Mouse (Mus musculus) heart, adult 2 months (tissue): Measurements from ENCODE around the gene Lsp1. TPM values are rescaled to one million over a fixed set of nuclear protein-coding genes. Genes with fewer than 3 reads are reported as not detected.

ENCODE experiments used
- DNase-seq, 2 experiments: peaks; one replicate each; pipeline ENCODE4 v3.0.0; 2021
- H3K27ac ChIP-seq: fragments of 200-600 bp; 2 replicates; pipeline ENCODE4 v1.8.1; 2022
- H3K27me3 ChIP-seq: fragments of 200-500 bp; 2 replicates; pipeline ENCODE4 v1.6.1; 2012; ENCODE audit warnings: mild to moderate bottlenecking, low read length, inconsistent platforms, mixed read lengths; ENCODE audit not compliant: control insufficient read depth, insufficient read depth
- H3K36me3 ChIP-seq: fragments of 200-500 bp; 2 replicates; pipeline ENCODE4 v1.6.1; 2012; ENCODE audit warnings: low read length, inconsistent platforms; ENCODE audit not compliant: control insufficient read depth, insufficient read depth
- H3K4me1 ChIP-seq: fragments of 200-500 bp; 2 replicates; pipeline ENCODE4 v1.6.1; 2011; ENCODE audit warnings: low read length; ENCODE audit not compliant: control insufficient read depth, insufficient read depth
- H3K4me3 ChIP-seq: fragments of 200-600 bp; 2 replicates; pipeline ENCODE4 v1.8.1; 2022
- H3K79me2 ChIP-seq: fragments of 200-500 bp; replicated peaks from 2 replicates; pipeline ENCODE4 v1.6.1; 2012; ENCODE audit warnings: mild to moderate bottlenecking, inconsistent platforms, low read length, moderate library complexity, mixed read lengths; ENCODE audit not compliant: control insufficient read depth, insufficient read depth
- H3K9ac ChIP-seq: fragments of 200-500 bp; 2 replicates; pipeline ENCODE4 v1.6.1; 2012; ENCODE audit warnings: low read depth, mild to moderate bottlenecking, control low read depth, inconsistent platforms, low read length, mixed read lengths
- CTCF ChIP-seq: fragments of 200-600 bp; IDR thresholded peaks from 2 replicates; pipeline ENCODE4 v1.8.1; 2022; ENCODE audit warnings: antibody characterized with exemption, mild to moderate bottlenecking, moderate library complexity
- EP300 ChIP-seq: fragments of 200-500 bp; IDR thresholded peaks from 2 replicates; pipeline ENCODE4 v1.6.1; 2011; ENCODE audit warnings: low read depth, low read length, control low read depth; ENCODE audit not compliant: insufficient read depth
- POLR2A ChIP-seq: fragments of 200-500 bp; IDR thresholded peaks from 2 replicates; pipeline ENCODE4 v1.6.1; 2011; ENCODE audit warnings: mild to moderate bottlenecking, low read depth, low read length, control low read depth; ENCODE audit not compliant: insufficient read depth
- WGBS: fragments of 180-500 bp; shearing (Covaris S2); methylation state at CpG from one replicate; pipeline ENCODE4 v1.1.7; 2018; 5-methylcytosine and 5-hydroxymethylcytosine counted together
- intact Hi-C: fragments of 180-260 bp; cut with DNase I; formaldehyde crosslinking; loops from one replicate; pipeline ENCODE4 v1.15.1; 2025
- polyA plus RNA-seq: library from polyadenylated mRNA; depleted of rRNA; stranded (reverse); fragments of >200 nt; gene quantifications from 2 replicates; pipeline ENCODE4 v1.2.3, GENCODE M21; 2012
- total RNA-seq, 2 experiments: library from RNA; stranded (reverse); gene quantifications; 2 replicates each; pipeline ENCODE4 v1.2.3; 2021

The Lsp1 gene
- total and polyA plus RNA-seq, 3 experiments: 28.4 to 96.6 (median 35.0) TPM

DNA sequence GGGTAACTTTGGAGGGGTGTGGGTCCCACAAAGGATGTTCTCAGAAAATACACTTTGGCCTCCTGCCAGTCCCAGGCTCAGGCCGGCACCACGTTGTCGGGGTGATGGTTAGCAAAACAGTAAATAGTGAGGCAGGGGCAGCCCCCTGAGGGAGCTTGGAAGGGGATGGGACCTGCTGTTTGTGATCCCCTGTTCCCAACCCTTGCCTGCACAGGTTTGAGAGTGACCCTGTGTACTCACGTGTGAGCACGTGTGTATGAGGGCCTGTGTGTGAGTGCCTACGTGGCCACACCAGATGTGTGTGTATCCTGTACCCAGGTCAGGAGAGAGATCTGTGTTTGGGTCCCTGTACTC lies 21.6 kb downstream of the Lsp1 start:
- peak in 1 of 2 experiments; percentile 58 for DNase-seq
- intact Hi-C loops: no loop called here

DNA sequence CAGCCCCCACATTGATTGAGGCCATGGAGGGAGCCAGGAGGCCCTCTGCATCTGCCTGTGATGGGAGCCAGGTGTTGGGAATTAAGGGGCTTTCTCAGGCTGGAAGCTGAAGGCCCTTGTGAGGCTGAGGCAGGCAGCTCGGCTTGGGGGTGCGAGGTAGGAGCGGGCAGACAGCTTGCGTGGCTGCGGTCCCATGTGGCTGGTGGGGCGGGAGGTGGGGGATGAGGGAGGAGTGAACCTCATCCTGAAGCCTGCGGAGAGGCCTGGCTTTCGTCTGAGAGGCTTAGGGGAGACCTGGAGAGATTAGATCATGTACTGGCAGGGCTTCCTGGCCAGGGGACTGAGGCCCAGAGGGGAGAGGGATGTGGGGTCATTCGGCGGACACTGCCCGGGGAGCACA lies 22.5 kb downstream of the Lsp1 start:
- intact Hi-C loops: no loop called here
- H3K27me3 ChIP-seq: no peaks in the 10 kb centered on the region
- no peak overlapping the region for H3K4me3 ChIP-seq
- no peaks in the 10 kb centered on the region for H3K79me2 ChIP-seq
- DNase-seq: peak; percentile 58 to 64
- WGBS: 46% methylated on average over 11 of the region's 11 CpGs
- 0 out of 2 replicates have a peak overlapping the region, but pooled peaks have one; percentile 13 for H3K9ac ChIP-seq
- peaks cover 16% of the 10 kb centered on the region for H3K4me1 ChIP-seq
- TF ChIP-seq POLR2A: 0 out of 2 replicates have a peak, but pooled peaks have one; percentile 16
- TF ChIP-seq EP300: no peak
- TF ChIP-seq CTCF: no peak
- no peaks in the 10 kb centered on the region for H3K36me3 ChIP-seq
- H3K27ac ChIP-seq: peak overlapping the region; percentile 84

More for the DNA sequence above, 21.6 kb downstream of the Lsp1 start:
- H3K27ac ChIP-seq: peak overlapping the region; percentile 84
- H3K4me1 ChIP-seq: peaks cover 16% of the 10 kb centered on the region
- no peak overlapping the region for H3K4me3 ChIP-seq
- TF ChIP-seq EP300 (no peak), CTCF (no peak), POLR2A (no peak)
- 36% methylated on average over 6 of the region's 6 CpGs for WGBS
- H3K27me3 ChIP-seq: no peaks in the 10 kb centered on the region
- H3K79me2 ChIP-seq: no peaks in the 10 kb centered on the region
- H3K9ac ChIP-seq: peak overlapping the region; percentile 55
- no peaks in the 10 kb centered on the region for H3K36me3 ChIP-seq

DNA sequence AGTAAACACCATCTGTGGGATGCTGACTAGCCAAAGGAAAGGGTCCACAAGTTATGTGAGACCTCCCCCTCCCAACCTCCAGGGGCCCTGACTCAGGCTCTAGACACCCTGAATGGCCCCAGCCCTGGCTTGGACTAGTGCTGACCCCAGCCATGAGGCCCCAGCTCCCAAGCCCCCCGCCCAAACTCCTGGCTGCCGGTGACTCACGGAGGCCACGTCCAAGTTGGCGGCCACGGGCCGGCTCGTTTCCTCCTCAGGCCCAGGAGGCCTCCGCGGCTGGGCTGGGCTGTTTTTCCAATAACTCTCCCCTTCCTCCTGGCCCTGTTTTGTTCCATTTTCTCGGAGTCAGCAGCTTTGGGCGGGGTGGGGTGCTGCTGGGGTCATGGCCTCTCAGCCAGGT lies 24.2 kb downstream of the Lsp1 start:
- Histone ChIP-seq H3K9ac (no peak overlapping the region), H3K36me3 (no peaks in the 10 kb centered on the region), H3K4me3 (no peak overlapping the region), H3K4me1 (peaks cover 16% of the 10 kb centered on the region), H3K79me2 (no peaks in the 10 kb centered on the region), H3K27me3 (no peaks in the 10 kb centered on the region), H3K27ac (peak overlapping the region; percentile 84)
- WGBS: 34% methylated on average over 12 of the region's 12 CpGs
- no peak for TF ChIP-seq EP300
- no peak for TF ChIP-seq CTCF
- no peak for TF ChIP-seq POLR2A
- DNase-seq: peak; percentile 77 to 84
- intact Hi-C loops: no loop called here

DNA sequence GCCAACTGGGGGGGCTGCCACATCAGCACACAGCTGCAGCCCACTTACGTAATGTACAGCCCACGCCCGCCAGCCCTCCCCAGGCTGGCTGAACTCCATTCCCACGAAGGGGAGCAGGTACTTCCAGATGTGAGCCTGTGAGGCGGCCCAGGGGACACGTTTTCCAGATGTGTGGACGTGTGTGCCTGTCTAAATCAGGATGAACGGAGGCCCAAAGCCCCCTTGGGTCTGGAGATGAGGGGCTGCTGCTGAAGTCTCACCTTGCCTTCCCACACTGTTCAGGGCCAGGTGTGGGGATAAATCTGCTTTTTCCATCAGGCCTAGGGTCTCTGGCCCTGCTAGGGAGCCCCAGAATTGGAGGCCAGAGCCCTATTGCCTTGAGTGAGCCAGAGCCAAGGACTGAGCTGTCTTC lies 26.1 kb downstream of the Lsp1 start:
- H3K36me3 ChIP-seq: no peaks in the 10 kb centered on the region
- intact Hi-C loops: no loop called here
- peaks cover 16% of the 10 kb centered on the region for H3K4me1 ChIP-seq

DNA sequence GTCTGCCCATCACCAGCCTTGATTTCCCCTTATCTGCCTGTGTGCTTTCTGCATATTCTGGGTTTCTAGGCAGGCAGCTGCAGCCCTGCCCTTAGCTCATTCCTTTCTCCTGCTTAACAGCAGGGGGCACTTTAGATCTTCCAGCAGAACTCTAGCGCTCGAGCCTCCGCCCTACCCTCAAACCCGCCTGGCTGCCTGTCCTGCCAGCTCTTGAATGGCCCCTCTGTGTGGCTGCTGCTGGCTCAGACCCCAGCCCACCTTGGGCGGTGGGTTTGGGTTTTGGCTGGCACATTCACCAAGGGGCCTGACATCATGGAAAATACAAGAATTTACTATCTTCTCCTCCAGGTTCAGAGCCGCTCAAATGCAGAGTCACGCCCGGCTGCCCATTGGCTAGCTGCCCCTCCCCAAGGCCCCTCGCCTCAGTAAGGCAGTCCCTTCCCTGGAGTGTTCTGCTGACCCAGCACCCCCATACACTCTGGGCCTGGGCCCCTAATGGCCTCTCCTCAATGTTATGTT lies 26.8 kb downstream of the Lsp1 start:
- intact Hi-C loops: no loop called here
- 57% methylated on average over 9 of the region's 9 CpGs for whole genome bisulfite sequencing
- peak; percentile 33 to 40 for DNase-seq
- H3K27me3 ChIP-seq: no peaks in the 10 kb centered on the region
- no peaks in the 10 kb centered on the region for H3K36me3 ChIP-seq
- H3K27ac ChIP-seq: peak overlapping the region; percentile 49
- no peak for TF ChIP-seq POLR2A
- peak; percentile 61 for TF ChIP-seq CTCF
- TF ChIP-seq EP300: no peak
- H3K9ac ChIP-seq: no peak overlapping the region
- peaks cover 12% of the 10 kb centered on the region for H3K4me1 ChIP-seq
- H3K4me3 ChIP-seq: no peak overlapping the region
- no peaks in the 10 kb centered on the region for H3K79me2 ChIP-seq

More for the DNA sequence above, 26.1 kb downstream of the Lsp1 start:
- no peaks in the 10 kb centered on the region for H3K27me3 ChIP-seq
- H3K79me2 ChIP-seq: no peaks in the 10 kb centered on the region
- H3K9ac ChIP-seq: no peak overlapping the region
- TF ChIP-seq CTCF (no peak), EP300 (no peak)
- no peak overlapping the region for H3K4me3 ChIP-seq
- DNase-seq: peak; percentile 37 to 45
- WGBS: 82% methylated on average over 8 of the region's 8 CpGs
- H3K27ac ChIP-seq: peak overlapping the region; percentile 49

DNA sequence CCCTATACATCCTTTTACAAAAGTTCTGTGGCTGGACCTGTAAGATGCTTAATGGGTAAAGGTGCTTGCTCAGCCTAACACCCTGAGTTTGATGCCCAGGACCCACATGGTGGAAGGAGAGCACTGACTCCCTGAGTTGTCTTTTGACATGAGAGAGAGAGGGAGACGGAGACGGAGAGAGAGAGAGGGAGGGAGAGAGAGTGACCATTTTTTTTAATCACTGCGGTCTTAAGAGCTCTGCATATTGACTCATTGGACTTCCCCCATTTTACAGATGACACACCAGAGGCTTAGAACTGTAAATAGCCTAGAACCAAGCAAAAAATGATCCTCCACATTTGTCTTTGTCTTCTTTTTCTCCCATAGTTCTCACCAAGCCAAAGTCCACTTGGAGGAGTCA lies 27.4 kb downstream of the Lsp1 start:
- Histone ChIP-seq H3K27me3 (no peaks in the 10 kb centered on the region), H3K36me3 (no peaks in the 10 kb centered on the region), H3K4me3 (no peak overlapping the region), H3K9ac (no peak overlapping the region), H3K27ac (no peak overlapping the region), H3K4me1 (peaks cover 11% of the 10 kb centered on the region), H3K79me2 (no peaks in the 10 kb centered on the region)
- WGBS: 85% methylated on average over 3 of the region's 3 CpGs
- DNase-seq: no peak
- no peak for TF ChIP-seq POLR2A
- no peak for TF ChIP-seq EP300
- no peak for TF ChIP-seq CTCF
- intact Hi-C loops: no loop called here

DNA sequence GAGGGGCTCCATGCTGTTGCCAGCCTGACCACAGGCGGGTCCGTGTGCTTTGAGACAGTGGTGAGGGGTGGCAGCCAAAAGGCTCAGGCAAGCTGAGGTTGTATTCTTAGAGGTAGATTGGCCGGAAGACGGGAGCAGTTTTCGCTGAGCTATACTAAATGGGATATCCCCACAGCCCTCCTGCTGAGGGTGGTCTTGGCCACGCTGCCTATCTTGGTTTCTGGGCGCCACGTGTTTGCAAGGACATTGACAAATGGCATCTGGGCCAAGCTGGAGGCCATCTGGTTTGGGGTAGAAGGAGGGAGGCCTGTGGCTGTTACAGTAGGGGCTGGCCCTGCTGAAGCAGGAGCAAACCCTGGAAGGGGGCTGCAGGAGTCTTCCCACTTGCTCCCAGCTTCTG lies 32.9 kb downstream of the Lsp1 start:
- no peak overlapping the region for H3K27ac ChIP-seq
- H3K27me3 ChIP-seq: no peaks in the 10 kb centered on the region
- 84% methylated on average over 8 of the region's 8 CpGs for WGBS
- no peaks in the 10 kb centered on the region for H3K4me1 ChIP-seq
- H3K9ac ChIP-seq: no peak overlapping the region
- no peak overlapping the region for H3K4me3 ChIP-seq
- H3K79me2 ChIP-seq: no peaks in the 10 kb centered on the region
- intact Hi-C loops: no loop called here
- no peak for DNase-seq
- no peaks in the 10 kb centered on the region for H3K36me3 ChIP-seq
- TF ChIP-seq POLR2A (no peak), EP300 (no peak), CTCF (no peak)
